Mouse (Mus musculus): ENCODE data around the gene Vezf1.

Vezf1 gene

DNA sequence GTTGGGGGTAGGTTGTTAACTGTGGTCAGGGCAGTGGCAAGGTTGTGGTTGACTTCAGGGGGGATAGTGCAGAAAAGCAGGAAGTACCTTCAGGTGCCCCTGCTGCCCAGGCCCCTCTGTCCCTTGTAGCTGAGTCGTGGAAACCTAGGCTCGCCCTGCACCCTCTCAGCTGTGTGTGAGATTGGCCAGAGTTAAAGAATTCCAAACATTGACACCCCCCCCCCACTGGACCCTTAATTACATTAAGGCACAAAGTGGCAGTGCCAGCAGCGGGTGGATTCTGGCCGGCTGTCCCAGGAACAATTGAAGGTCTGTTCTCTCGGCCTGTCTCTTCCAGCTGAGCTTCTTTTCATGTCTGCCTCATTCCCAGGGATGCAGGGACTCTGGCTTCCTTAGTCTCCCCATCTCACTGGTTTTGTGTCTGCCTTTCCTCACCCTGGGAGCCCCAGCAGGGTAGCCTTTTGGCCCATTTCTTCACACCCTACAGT is 58.3 kb downstream of the Vezf1 start:
- DNase-seq (ENCODE audit: low spot score) = no peak

DNA sequence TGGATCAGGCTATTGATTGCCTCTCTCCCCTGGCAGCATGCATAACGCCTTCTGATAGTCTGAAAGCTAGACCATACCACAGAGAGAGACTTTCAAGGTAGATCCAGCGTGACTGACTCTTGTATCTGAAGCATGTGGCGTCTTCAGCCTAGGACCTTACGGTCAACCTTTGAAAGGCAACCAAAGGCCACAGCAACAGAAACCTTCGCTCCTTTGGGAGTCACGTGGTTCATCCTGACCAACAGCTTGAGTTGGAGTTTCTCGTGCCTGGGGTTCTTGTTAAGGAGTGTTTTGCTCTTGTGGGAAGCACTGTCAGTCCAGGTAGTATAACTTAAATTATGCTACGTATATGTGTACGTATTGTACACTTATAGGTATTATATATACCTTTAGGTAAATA is 60.4 kb downstream of the Vezf1 start:
- DNase-seq (ENCODE audit: low spot score) = no peak

DNA sequence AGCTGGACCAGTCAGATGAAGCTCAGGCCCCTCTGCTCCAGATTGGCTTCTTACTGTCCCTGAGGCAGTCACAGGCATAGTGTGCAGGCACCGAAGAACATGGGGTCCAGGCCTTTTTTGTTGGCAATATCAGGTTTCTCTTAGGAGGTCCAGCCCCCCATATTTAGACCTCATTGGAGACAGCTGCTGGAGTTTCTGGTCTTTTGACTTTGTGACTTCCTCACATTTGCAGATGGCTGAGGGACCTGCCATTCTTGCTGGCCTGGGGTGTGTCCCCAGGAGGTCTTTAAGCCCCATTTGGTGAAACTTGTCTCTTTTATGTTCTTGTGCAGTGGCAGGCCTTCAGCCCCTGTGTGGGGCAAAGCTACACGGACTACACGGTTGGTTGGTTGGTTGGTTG is 61.2 kb downstream of the Vezf1 start:
- no peak for DNase-seq (ENCODE audit: low spot score)

DNA sequence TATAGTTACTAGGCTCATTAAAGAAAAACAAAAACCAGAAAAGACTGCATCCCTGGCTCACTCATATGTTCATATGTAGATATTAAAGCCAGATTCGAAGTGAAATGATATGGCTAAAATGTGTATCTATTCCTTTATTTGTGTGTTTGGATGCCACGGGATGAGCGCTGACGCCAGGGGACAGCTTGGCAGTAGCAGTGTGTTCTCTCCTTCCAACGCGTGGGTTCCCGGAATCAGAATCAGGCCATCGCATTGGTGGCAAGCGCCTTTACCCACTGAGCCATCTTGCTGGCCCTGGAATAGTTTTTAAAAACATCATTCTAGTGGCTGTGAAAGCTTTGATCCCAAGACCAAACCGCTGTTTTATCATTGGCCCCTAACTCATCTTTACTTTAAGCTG is 61.9 kb downstream of the Vezf1 start:
- DNase-seq (ENCODE audit: low spot score) = no peak

DNA sequence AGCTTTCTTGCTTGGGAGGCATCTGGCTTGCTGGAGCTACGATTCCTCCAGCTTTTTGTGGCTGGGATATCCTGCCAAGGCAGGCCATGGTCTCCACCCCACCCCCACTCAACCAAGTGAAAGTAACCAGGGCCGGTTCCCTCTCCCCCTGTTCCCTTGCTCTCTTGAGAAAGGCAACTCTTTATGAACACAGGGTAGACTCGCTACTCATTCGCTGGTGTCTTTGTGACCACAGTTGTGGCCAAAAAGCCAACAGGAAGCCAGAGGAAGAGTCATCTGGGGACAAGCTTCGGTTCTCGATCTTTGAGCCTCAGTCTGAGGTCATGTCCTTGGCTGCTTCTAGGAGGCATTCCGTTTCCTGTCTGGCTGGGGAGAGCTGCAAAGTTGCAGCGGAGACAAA is 63.8 kb downstream of the Vezf1 start:
- no peak for DNase-seq (ENCODE audit: low spot score)
